Mouse (Mus musculus) layer of hippocampus, postnatal 36 days (tissue): ENCODE data around the gene Strn. TPM values are rescaled to one million over a fixed set of nuclear protein-coding genes. Genes with fewer than 3 reads are reported as not detected.

Experiments
- DNase-seq, 2 experiments: peaks; one replicate each; pipeline ENCODE4 v3.0.0; 2022
- total RNA-seq, 2 experiments: library from RNA; stranded (reverse); gene quantifications; 2 replicates each; pipeline ENCODE4 v1.2.3; 2021

Strn gene
- total RNA-seq: 10 to 100 TPM; 59.1 to 68.3 TPM

GRCm38 (mm10) chr17:78737096-78737495 is at the start of gene Strn:
Strn (minus strand) TSS chr17:78737196.
- DNase-seq: no peak

- DNase-seq: no peak
Measured at GRCm38 (mm10) chr17:78778765-78779164, 41.8 kb upstream of the Strn start.

- no peak for DNase-seq
Measured at GRCm38 (mm10) chr17:78772317-78772716, 35.3 kb upstream of the Strn start.

GRCm38 (mm10) chr17:78770932-78771331 is 33.9 kb upstream of the Strn start:
- no peak for DNase-seq

GRCm38 (mm10) chr17:78769341-78769740 is 32.3 kb upstream of the Strn start:
- DNase-seq: no peak

GRCm38 (mm10) chr17:78768937-78769336 is 31.9 kb upstream of the Strn start:
- DNase-seq: no peak

- peak; percentile 31 to 42 for DNase-seq
Measured at GRCm38 (mm10) chr17:78767546-78767945, 30.6 kb upstream of the Strn start.

GRCm38 (mm10) chr17:78766084-78766483 is 29.1 kb upstream of the Strn start:
- no peak for DNase-seq

- no peak for DNase-seq
Measured at GRCm38 (mm10) chr17:78763272-78763671, 26.3 kb upstream of the Strn start.

- no peak for DNase-seq
Measured at GRCm38 (mm10) chr17:78752938-78753655, 16.1 kb upstream of the Strn start.

- no peak for DNase-seq
Measured at GRCm38 (mm10) chr17:78752064-78752463, 15.1 kb upstream of the Strn start.

GRCm38 (mm10) chr17:78748440-78748839 is 11.4 kb upstream of the Strn start:
- DNase-seq: no peak

GRCm38 (mm10) chr17:78738416-78738815 is 1.4 kb upstream of the Strn start:
- DNase-seq: no peak

- DNase-seq: no peak
Measured at GRCm38 (mm10) chr17:78737771-78738170, 775 bp upstream of the Strn start.

GRCm38 (mm10) chr17:78736473-78736988 is 465 bp downstream of the Strn start:
- peak; percentile 99 for DNase-seq

GRCm38 (mm10) chr17:78735731-78736472 is 1.1 kb downstream of the Strn start:
- peak; percentile 18 to 34 for DNase-seq

- DNase-seq: no peak
Measured at GRCm38 (mm10) chr17:78734806-78735205, 2.2 kb downstream of the Strn start.

GRCm38 (mm10) chr17:78732056-78732455 is 4.9 kb downstream of the Strn start:
- no peak for DNase-seq

GRCm38 (mm10) chr17:78726746-78727449 is 10.1 kb downstream of the Strn start:
- DNase-seq: no peak

- DNase-seq: no peak
Measured at GRCm38 (mm10) chr17:78724461-78725055, 12.4 kb downstream of the Strn start.

GRCm38 (mm10) chr17:78721690-78722089 is 15.3 kb downstream of the Strn start:
- no peak for DNase-seq

- no peak for DNase-seq
Measured at GRCm38 (mm10) chr17:78719086-78719485, 17.9 kb downstream of the Strn start.

- no peak for DNase-seq
Measured at GRCm38 (mm10) chr17:78710258-78710657, 26.7 kb downstream of the Strn start.
